Mouse (Mus musculus): ENCODE measurements around the gene Rabac1. TPM values are rescaled to one million over a fixed set of nuclear protein-coding genes. Genes with fewer than 3 reads are reported as not detected.
A peak's percentile ranks its signal among the peaks of the same experiment; 100 is the strongest.

Gene Rabac1
- polyA plus RNA-seq, 1 experiment from 2014 or later: 111 TPM

DNA sequence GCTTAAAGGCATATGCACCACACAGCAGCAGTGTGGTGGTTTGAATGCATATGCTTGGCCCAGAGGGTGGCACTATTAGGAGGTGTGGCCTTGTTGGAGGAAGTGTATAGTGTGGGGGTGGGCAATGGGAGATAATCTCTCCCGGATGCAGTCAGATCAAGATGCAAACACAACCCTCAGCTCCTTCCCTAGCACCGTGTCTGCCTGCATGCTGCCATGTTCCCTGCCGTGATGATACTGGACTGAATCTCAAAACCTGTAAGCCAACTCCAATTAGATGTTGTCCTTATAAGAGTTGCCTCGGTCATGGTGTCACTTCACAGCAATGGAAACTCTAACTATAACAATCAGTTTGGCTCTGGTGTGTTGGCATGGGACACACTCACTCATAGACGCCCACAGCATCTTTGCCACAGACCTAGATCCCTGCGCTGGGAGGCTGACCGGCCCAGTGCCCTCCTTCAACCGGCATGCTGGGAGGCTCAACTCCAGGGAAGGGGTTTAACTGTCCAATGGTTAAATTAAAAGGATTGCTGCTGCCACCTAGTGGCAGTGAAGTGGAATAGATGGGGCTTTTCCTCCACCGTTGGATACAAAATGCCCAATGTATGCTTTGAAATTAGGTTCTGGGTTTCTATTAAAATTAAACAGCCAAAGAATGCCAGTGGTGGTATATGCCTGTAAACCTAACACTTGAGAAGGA, 2.5 kb upstream of the Rabac1 start:
- ATAC-seq (ENCODE audit: low FRiP score, low read depth): no peak
- H3K4me2 ChIP-seq (replicated peaks): no peak overlapping the region
- no peak overlapping the region for H3K27ac ChIP-seq (replicated peaks)
- H3K9ac ChIP-seq (replicated peaks): no peak overlapping the region
- H3K9me3 ChIP-seq: no peaks in the 10 kb centered on the region
- H3K36me3 ChIP-seq: peaks cover 29% of the 10 kb centered on the region
- H3K4me3 ChIP-seq: no peak overlapping the region
- 32% methylated on average over 9 of the region's 9 CpGs for WGBS
- H3K4me1 ChIP-seq: peaks cover 12% of the 10 kb centered on the region
- H3K27me3 ChIP-seq: peaks cover 3% of the 10 kb centered on the region; the same call in 1 of the 2 replicates

DNA sequence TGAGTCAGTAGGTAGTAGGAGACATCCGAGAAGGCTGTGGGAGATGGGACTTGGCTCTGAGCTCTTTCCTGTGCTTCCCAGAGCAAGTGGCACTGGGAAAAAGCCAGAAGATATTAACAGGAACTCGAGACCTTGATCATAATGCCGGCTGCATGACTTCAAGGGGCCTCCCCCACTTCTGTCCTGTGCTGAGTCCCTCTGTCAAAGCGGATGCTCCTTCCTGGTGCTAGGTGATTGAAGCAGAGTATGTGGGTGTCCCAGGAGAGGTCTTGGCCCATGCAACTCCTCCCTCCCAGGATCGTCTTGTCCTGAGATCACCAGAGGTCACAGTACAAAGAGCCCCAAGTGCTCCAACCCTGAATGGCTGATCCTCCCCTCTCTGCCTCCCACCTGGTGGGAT, 1.3 kb upstream of the Rabac1 start:
- 77% methylated on average over 5 of the region's 5 CpGs for WGBS
- Histone ChIP-seq H3K9ac (replicated peaks) (no peak overlapping the region), H3K4me1 (peaks cover 12% of the 10 kb centered on the region), H3K9me3 (no peaks in the 10 kb centered on the region), H3K4me2 (replicated peaks) (no peak overlapping the region), H3K27ac (replicated peaks) (no peak overlapping the region), H3K4me3 (no peak overlapping the region), H3K27me3 (peaks cover 3% of the 10 kb centered on the region; the same call in 1 of the 2 replicates), H3K36me3 (peaks cover 17% of the 10 kb centered on the region)
- ATAC-seq (ENCODE audit: low FRiP score, low read depth): no peak

DNA sequence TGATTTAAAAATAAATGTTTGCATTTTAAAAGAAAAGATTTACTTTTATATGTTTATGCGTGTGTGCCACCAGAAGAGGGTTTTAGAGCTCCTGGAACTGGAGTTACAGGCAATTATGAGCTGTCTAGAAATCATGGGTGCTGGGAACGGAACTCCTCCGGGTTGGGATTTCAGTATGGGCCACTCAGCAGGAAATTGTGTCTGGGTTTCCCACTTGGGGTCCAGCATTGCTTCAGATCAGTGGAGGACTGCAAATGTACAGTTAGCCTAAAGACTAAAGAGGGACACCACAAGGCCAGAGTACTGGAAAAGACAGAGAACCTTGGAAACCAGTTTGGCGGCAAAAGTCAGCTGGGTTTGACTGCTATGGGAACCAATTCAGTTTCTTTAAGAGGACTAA, 654 bp upstream of the Rabac1 start:
- Histone ChIP-seq H3K4me3 (no peak overlapping the region), H3K4me2 (replicated peaks) (no peak overlapping the region), H3K36me3 (peaks cover 10% of the 10 kb centered on the region), H3K4me1 (peaks cover 12% of the 10 kb centered on the region), H3K27ac (replicated peaks) (no peak overlapping the region), H3K9ac (replicated peaks) (0 out of 2 replicates have a peak overlapping the region, but pooled peaks have one; percentile 4), H3K27me3 (peaks cover 2% of the 10 kb centered on the region; the same call in 1 of the 2 replicates), H3K9me3 (no peaks in the 10 kb centered on the region)
- WGBS: 85% methylated on average over 4 of the region's 4 CpGs
- ATAC-seq (ENCODE audit: low FRiP score, low read depth): no peak

GRCm38 (mm10) chr7:24971261-24971971, 1.1 kb downstream of the Rabac1 start:
- H3K4me2 ChIP-seq (replicated peaks): peak overlapping the region; percentile 83
- no peaks in the 10 kb centered on the region for H3K9me3 ChIP-seq
- H3K4me1 ChIP-seq: peaks cover 12% of the 10 kb centered on the region
- H3K27me3 ChIP-seq: no peaks in the 10 kb centered on the region
- peak; percentile 23; the same call in 1 of the 2 replicates for ATAC-seq (ENCODE audit: low FRiP score, low read depth)
- peak overlapping the region; percentile 72 for H3K9ac ChIP-seq (replicated peaks)
- H3K4me3 ChIP-seq: peak overlapping the region; percentile 70
- H3K27ac ChIP-seq (replicated peaks): 0 out of 2 replicates have a peak overlapping the region, but pooled peaks have one; percentile 60
- 8% methylated on average over 19 of the region's 19 CpGs for WGBS
- H3K36me3 ChIP-seq: no peaks in the 10 kb centered on the region

DNA sequence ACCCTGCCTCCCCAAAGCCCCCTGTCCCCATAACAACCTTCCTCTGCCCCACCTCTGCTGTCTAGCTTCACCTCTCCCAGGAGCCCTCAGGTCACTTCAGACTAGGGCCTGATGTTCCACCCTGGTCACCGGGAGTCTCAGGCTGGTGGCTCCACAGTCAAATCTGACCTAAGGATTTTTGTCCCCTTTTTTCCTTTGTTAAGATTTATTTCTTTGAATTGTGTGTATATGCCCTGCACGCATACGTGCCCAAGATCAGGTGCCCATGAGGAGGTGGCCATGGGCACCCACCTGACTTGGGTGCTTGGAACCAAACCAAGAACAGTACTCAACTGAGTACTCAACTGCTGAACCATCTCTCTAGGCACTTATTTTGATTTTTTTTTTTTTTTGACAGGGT, 2.2 kb downstream of the Rabac1 start:
- Histone ChIP-seq H3K9me3 (no peaks in the 10 kb centered on the region), H3K4me2 (replicated peaks) (no peak overlapping the region), H3K4me3 (no peak overlapping the region), H3K27ac (replicated peaks) (no peak overlapping the region), H3K4me1 (peaks cover 12% of the 10 kb centered on the region), H3K9ac (replicated peaks) (no peak overlapping the region), H3K27me3 (no peaks in the 10 kb centered on the region), H3K36me3 (no peaks in the 10 kb centered on the region)
- WGBS: 95% methylated on average over 3 of the region's 3 CpGs
- ATAC-seq (ENCODE audit: low FRiP score, low read depth): no peak

- Histone ChIP-seq H3K4me2 (replicated peaks) (no peak overlapping the region), H3K27me3 (0 out of 2 replicates have a peak, but pooled peaks cover under 1% of the 10 kb centered on the region), H3K9me3 (no peaks in the 10 kb centered on the region), H3K36me3 (no peaks in the 10 kb centered on the region), H3K4me3 (no peak overlapping the region), H3K27ac (replicated peaks) (no peak overlapping the region), H3K9ac (replicated peaks) (no peak overlapping the region), H3K4me1 (peaks cover 12% of the 10 kb centered on the region)
- WGBS: 75% methylated on average over 12 of the region's 12 CpGs
- no peak for ATAC-seq (ENCODE audit: low FRiP score, low read depth)
Measured at GRCm38 (mm10) chr7:24969805-24970204, 2.7 kb downstream of the Rabac1 start.

GRCm38 (mm10) chr7:24968463-24968862, 4.1 kb downstream of the Rabac1 start:
- no peak overlapping the region for H3K9ac ChIP-seq (replicated peaks)
- 65% methylated on average over 6 of the region's 6 CpGs for WGBS

GRCm38 (mm10) chr7:24967966-24968365, 4.6 kb downstream of the Rabac1 start:
- 86% methylated on average over 8 of the region's 8 CpGs for WGBS
- no peaks in the 10 kb centered on the region for H3K9me3 ChIP-seq
- no peak for ATAC-seq (ENCODE audit: low FRiP score, low read depth)
- no peak overlapping the region for H3K9ac ChIP-seq (replicated peaks)
- no peak overlapping the region for H3K27ac ChIP-seq (replicated peaks)
- H3K4me3 ChIP-seq: no peak overlapping the region
- no peaks in the 10 kb centered on the region for H3K36me3 ChIP-seq
- 0 out of 2 replicates have a peak, but pooled peaks cover 4% of the 10 kb centered on the region for H3K27me3 ChIP-seq
- no peak overlapping the region for H3K4me2 ChIP-seq (replicated peaks)
- peaks cover 12% of the 10 kb centered on the region for H3K4me1 ChIP-seq

More at GRCm38 (mm10) chr7:24968463-24968862, 4.1 kb downstream of the Rabac1 start:
- Histone ChIP-seq H3K36me3 (no peaks in the 10 kb centered on the region), H3K4me2 (replicated peaks) (no peak overlapping the region), H3K27ac (replicated peaks) (no peak overlapping the region), H3K9me3 (no peaks in the 10 kb centered on the region), H3K27me3 (0 out of 2 replicates have a peak, but pooled peaks cover 4% of the 10 kb centered on the region), H3K4me1 (peaks cover 12% of the 10 kb centered on the region), H3K4me3 (no peak overlapping the region)
- ATAC-seq (ENCODE audit: low FRiP score, low read depth): no peak

DNA sequence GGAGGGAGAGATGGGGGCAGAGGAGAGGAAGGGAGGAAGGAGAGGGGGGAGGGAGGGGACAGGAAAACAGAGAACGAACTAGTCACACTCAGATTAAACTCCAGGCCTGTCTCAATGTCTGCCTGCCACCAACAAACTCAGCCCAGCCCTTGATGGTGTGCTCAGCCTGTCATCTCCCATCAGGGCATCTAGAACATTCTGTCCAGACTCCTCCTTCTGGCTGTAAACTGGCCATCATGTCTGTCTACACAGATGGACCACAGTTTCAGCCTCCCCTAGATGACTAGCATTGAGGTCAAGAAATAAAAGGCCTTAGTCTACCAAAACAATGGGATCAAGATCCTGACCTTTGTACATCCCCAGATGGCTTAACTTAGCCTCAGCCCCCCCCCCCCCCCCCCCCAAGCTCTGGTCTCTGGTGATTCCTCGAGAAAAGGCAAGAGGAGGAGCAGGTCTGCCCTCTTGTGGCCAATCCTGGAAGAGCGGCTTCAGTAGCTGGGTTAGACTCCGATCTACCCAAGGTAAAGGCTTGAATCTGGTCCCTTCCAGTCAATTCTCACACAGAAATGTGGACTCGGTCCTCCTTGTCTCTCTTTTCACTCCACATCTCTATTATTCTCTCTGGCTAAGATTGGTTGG, 7.5 kb downstream of the Rabac1 start:
- Histone ChIP-seq H3K9me3 (no peaks in the 10 kb centered on the region), H3K9ac (replicated peaks) (no peak overlapping the region), H3K4me1 (no peaks in the 10 kb centered on the region), H3K36me3 (no peaks in the 10 kb centered on the region), H3K27me3 (0 out of 2 replicates have a peak, but pooled peaks cover 4% of the 10 kb centered on the region), H3K4me2 (replicated peaks) (no peak overlapping the region), H3K27ac (replicated peaks) (no peak overlapping the region), H3K4me3 (no peak overlapping the region)
- 11% methylated on average over 5 of the region's 5 CpGs for WGBS
- ATAC-seq (ENCODE audit: low FRiP score, low read depth): peak; percentile 38; the same call in 1 of the 2 replicates

- no peak for ATAC-seq (ENCODE audit: low FRiP score, low read depth)
- Histone ChIP-seq H3K4me3 (no peak overlapping the region), H3K27ac (replicated peaks) (no peak overlapping the region), H3K4me2 (replicated peaks) (no peak overlapping the region), H3K27me3 (0 out of 2 replicates have a peak, but pooled peaks cover 4% of the 10 kb centered on the region), H3K4me1 (no peaks in the 10 kb centered on the region), H3K9ac (replicated peaks) (no peak overlapping the region), H3K36me3 (no peaks in the 10 kb centered on the region), H3K9me3 (no peaks in the 10 kb centered on the region)
- 85% methylated on average over 2 of the region's 2 CpGs for WGBS
Measured at GRCm38 (mm10) chr7:24964288-24964687, 8.3 kb downstream of the Rabac1 start.

GRCm38 (mm10) chr7:24955226-24955625, 17.3 kb downstream of the Rabac1 start:
- Histone ChIP-seq H3K27ac (replicated peaks) (no peak overlapping the region), H3K27me3 (peaks cover 71% of the 10 kb centered on the region), H3K4me1 (peaks cover 39% of the 10 kb centered on the region), H3K4me2 (replicated peaks) (peak overlapping the region; percentile 62), H3K9me3 (no peaks in the 10 kb centered on the region), H3K9ac (replicated peaks) (peak overlapping the region; percentile 47), H3K36me3 (no peaks in the 10 kb centered on the region), H3K4me3 (peak overlapping the region; percentile 43)
- WGBS: 5% methylated on average over 11 of the region's 33 CpGs
- ATAC-seq (ENCODE audit: low FRiP score, low read depth): no peak

DNA sequence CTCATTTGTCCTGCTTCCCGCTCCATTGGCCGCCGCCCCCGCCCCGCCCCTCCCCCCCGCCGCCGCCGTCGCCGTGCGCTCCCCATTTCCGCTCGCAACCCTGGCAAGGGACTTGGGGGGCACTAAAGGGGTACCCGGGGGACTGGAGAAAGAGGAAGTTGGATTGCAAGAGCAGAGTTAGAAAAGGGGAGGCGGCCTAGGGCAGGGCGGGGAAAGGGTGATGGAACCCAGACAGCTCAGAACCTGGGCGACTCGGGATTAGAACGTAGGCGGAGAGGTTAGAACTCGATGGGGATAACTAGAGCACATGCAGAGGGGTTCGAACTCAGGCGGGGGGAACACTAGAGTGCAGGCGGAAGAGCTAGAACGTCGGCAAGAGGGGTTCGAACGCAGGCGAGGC, 18.1 kb downstream of the Rabac1 start:
- peaks cover 79% of the 10 kb centered on the region for H3K27me3 ChIP-seq
- peaks cover 47% of the 10 kb centered on the region for H3K4me1 ChIP-seq
- ATAC-seq (ENCODE audit: low FRiP score, low read depth): no peak
- 2% methylated on average over 30 of the region's 30 CpGs for WGBS
- no peaks in the 10 kb centered on the region for H3K9me3 ChIP-seq
- peak overlapping the region; percentile 43 for H3K4me3 ChIP-seq
- peak overlapping the region; percentile 52 for H3K9ac ChIP-seq (replicated peaks)
- no peak overlapping the region for H3K27ac ChIP-seq (replicated peaks)
- peak overlapping the region; percentile 62 for H3K4me2 ChIP-seq (replicated peaks)
- H3K36me3 ChIP-seq: no peaks in the 10 kb centered on the region
